Mouse (Mus musculus): ENCODE data around the gene Nt5dc1.

The Nt5dc1 gene

DNA sequence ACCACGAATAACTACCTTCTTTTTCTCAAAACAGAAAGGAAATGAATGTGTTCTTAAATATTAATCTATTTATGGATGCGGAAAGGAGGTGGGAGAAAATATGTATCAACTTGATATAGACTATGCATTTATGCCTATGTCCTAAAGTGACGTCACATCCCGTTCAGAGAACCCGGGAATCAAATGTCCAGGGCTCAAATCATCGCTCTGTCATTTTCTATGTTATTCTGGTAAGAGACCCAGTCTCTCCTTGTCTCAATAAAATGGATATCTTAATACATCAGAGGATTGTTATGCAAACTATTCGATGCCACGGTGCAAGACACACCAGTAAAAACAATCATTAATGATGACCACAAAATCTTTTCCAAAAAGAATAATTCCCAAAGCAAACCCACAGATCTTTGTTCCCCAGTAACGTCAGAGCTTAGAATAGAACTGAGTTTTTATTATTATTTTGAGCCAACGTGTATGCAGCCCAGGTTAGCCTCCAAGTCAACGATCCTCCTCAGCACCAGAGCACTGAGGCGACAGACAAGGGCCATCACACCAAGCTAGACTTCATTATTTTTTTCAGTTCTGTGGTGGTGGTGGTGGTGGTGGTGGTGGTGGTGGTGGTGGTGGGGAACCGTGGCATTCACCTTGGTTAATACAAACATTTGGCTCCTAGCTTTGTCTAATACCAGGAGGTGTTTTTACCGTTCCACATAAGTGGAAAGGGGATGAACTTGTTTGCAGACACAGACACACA lies 137.0 kb downstream of the Nt5dc1 start:
- POLR2A ChIA-PET: interaction anchor here (0.5 to 5.2 kb wide), 59 partner anchors 13 to 264 kb away, joined by 3 to 51 read pairs (median 4); partner anchors contain the start of genes Tspyl4 (in 3 of the 4), Dse (in 2 of the 4), Nt5dc1 (in 2 of the 4) and Rwdd1 (in 2 of the 4)
- CTCF ChIA-PET: interaction anchor here in 3 of 4 experiments (0.9 to 1.7 kb wide), 14 partner anchors 16 to 247 kb away, joined by 3 to 11 read pairs (median 4); partner anchors contain the start of genes Calhm5 (in 3 of the 3), Dse (in 1 of the 3), Trappc3l (in 1 of the 3) and Tspyl4 (in 1 of the 3)

GRCm38 (mm10) chr10:34280591-34281175 lies 137.7 kb downstream of the Nt5dc1 start:
- ChIA-PET POLR2A (interaction anchor here (0.5 to 5.2 kb wide), 25 partner anchors 17 to 261 kb away, joined by 3 to 51 read pairs (median 6); partner anchors contain the start of genes Tspyl4 (in 3 of the 4), Dse (in 2 of the 4) and Rwdd1 (in 1 of the 4)), CTCF (interaction anchor here in 2 of 4 experiments (0.7 to 1.7 kb wide), 5 partner anchors 47 to 291 kb away, joined by 3 to 5 read pairs (median 4); no protein-coding TSS in a partner anchor)

GRCm38 (mm10) chr10:34271681-34272080 lies 146.7 kb downstream of the Nt5dc1 start:
- CTCF ChIA-PET: no interaction called here
- POLR2A ChIA-PET: interaction anchor here in 1 of 4 experiments (0.5 kb wide), 1 partner anchor 96 kb away, joined by 3 read pairs; no protein-coding TSS in a partner anchor

GRCm38 (mm10) chr10:34267312-34268070 lies 150.9 kb downstream of the Nt5dc1 start:
- ChIA-PET CTCF (no interaction called here), POLR2A (no interaction called here)

DNA sequence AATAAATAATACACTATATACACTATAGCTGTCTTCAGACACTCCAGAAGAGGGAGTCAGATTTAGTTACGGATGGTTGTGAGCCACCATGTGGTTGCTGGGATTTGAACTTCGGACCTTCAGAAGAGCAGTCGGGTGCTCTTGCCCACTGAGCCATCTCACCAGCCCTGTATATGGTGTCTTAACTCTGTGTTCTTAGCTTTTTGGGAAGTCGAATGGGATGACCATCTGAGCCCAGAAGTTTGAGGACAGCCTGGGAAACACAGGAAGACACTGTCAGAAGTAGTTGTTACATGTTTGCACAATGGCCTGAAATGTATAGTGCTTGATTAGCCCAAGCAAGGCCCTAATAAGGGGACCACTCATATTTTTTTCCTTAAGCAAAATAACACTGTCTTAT lies 153.2 kb downstream of the Nt5dc1 start:
- POLR2A ChIA-PET: no interaction called here
- CTCF ChIA-PET: no interaction called here

DNA sequence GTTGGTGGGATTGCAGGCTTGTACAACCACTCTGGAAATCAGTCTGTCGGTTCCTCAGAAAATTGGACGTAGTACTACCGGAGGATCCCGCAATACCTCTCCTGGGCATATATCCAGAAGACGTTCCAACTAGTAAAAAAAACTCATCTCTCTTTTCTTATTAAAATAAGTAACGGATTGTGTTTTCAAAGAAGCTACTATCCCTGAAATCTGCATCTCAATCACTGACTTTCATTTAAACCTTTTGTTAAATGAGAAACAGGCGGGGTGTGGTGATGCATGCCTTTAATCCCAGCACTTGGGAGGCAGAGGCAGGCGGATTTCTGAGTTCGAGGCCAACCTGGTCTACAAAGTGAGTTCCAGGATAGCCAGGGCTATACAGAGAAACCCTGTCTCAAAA lies 165.5 kb downstream of the Nt5dc1 start:
- POLR2A ChIA-PET: interaction anchor here in 3 of 4 experiments (0.5 to 2.9 kb wide), 23 partner anchors 9 to 83 kb away, joined by 3 to 20 read pairs (median 5); partner anchors contain the start of genes Dse (in 3 of the 3), Tspyl1 (in 2 of the 3) and Tspyl4 (in 1 of the 3)
- CTCF ChIA-PET: interaction anchor here in 1 of 4 experiments (1.0 kb wide), 1 partner anchor 19 kb away, joined by 3 read pairs; no protein-coding TSS in a partner anchor

DNA sequence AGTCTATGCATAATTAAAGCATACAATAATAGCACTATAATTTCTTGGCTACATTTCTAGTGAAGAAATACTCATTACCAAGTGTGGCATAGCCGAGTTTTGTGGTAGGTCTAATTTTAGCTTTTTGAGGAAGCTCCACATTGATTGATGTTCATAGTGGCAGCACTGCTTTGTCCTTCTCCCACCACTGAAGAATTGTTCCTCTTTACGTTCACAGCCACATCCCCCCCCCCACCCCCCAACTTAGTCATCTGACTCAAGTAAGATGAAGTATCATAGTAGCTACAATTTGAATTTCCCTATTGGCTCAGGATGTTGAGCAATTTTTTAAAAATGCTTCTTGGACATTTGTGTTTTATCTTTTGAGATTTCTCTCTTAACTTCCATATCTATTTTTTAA lies 168.8 kb downstream of the Nt5dc1 start:
- CTCF ChIA-PET: interaction anchor here in 1 of 4 experiments (0.6 kb wide), 1 partner anchor 1240 kb away, joined by 3 read pairs; no protein-coding TSS in a partner anchor
- POLR2A ChIA-PET: interaction anchor here in 1 of 4 experiments (0.9 to 3.1 kb wide), 4 partner anchors 11 to 43 kb away, joined by 3 to 15 read pairs (median 4); partner anchors contain the start of gene Dse

- CTCF ChIA-PET: interaction anchor here in 2 of 4 experiments (0.9 to 1.4 kb wide), 2 partner anchors 14 to 41 kb away, joined by 3 read pairs; partner anchors contain the start of gene Dse (in 1 of the 2)
Observed at GRCm38 (mm10) chr10:34247757-34248156, 170.6 kb downstream of the Nt5dc1 start.

DNA sequence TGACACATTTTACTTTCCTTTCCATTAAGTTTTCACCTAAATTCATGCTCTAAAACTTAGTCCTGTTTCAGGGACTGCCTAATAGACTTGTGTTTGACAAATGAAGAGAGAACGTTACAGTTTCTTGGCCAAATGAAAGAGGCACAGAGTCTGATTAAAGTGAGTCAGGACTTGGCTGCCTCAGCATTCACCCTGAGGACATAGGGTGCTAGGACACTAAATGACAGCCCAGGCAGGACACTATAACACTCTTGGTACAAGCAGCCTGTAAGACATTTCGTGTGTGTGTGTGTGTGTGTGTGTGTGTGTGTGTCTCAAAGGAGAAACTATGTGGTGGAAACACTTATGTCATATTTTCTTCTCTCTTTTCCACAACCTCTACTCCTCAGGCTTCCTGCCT lies 172.2 kb downstream of the Nt5dc1 start:
- POLR2A ChIA-PET: interaction anchor here in 2 of 4 experiments (0.5 to 3.6 kb wide), 5 partner anchors 10 to 212 kb away, joined by 3 to 65 read pairs (median 3); partner anchors contain the start of genes Dse (in 1 of the 2) and Tspyl1 (in 1 of the 2)
- CTCF ChIA-PET: interaction anchor here in 2 of 4 experiments (0.6 to 1.0 kb wide), 2 partner anchors 131 to 212 kb away, joined by 3 to 5 read pairs; no protein-coding TSS in a partner anchor

More at GRCm38 (mm10) chr10:34247757-34248156, 170.6 kb downstream of the Nt5dc1 start:
- POLR2A ChIA-PET: interaction anchor here (0.7 to 3.6 kb wide), 22 partner anchors 9 to 153 kb away, joined by 3 to 65 read pairs (median 4); partner anchors contain the start of genes Dse (in 2 of the 4), Tspyl1 (in 1 of the 4) and Tspyl4 (in 1 of the 4)

- ChIA-PET POLR2A (interaction anchor here in 3 of 4 experiments (1.2 to 3.2 kb wide), 3 partner anchors 10 to 11 kb away, joined by 4 to 19 read pairs (median 7); no protein-coding TSS in a partner anchor), CTCF (no interaction called here)
Observed at GRCm38 (mm10) chr10:34244745-34245144, 173.6 kb downstream of the Nt5dc1 start.

DNA sequence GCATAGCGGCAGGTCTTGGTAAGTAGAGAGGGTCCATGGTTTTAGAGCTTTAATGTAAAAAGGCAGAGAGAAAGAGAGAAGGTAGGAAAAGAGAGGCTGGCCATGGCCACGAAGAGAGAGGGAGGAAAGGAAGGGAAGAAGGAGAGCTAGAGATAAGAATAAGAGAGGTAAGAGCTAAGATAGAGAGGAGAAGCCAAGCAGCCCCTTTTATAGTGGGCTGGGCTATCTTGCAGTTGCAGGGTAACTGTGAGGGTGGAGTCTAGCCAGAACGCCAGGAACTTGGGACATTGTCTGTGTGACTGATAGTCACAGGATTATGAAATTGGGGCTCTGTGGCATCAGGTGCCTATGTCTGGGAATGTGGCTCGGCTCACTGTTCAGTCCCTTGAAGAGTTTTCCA lies 179.8 kb downstream of the Nt5dc1 start:
- ChIA-PET CTCF (interaction anchor here in 1 of 4 experiments (0.7 kb wide), 1 partner anchor 31 kb away, joined by 3 read pairs; the partner anchor contains the start of gene Dse), POLR2A (interaction anchor here in 3 of 4 experiments (0.6 to 7.6 kb wide), 22 partner anchors 8 to 205 kb away, joined by 3 to 67 read pairs (median 6); partner anchors contain the start of genes Dse (in 3 of the 3) and Tspyl1 (in 2 of the 3))
